Mouse (Mus musculus): Measurements from ENCODE around the gene Hist1h1e. TPM values are rescaled to one million over a fixed set of nuclear protein-coding genes. Genes with fewer than 3 reads are reported as not detected.
"Not testable (repeated sequence)": the region's sequence is repeated elsewhere in the genome, so short reads cannot be mapped to it uniquely, and the experiment has no call there.

Gene Hist1h1e
- polyA plus RNA-seq, 1 experiment from 2014 or later: 12.2 TPM

DNA sequence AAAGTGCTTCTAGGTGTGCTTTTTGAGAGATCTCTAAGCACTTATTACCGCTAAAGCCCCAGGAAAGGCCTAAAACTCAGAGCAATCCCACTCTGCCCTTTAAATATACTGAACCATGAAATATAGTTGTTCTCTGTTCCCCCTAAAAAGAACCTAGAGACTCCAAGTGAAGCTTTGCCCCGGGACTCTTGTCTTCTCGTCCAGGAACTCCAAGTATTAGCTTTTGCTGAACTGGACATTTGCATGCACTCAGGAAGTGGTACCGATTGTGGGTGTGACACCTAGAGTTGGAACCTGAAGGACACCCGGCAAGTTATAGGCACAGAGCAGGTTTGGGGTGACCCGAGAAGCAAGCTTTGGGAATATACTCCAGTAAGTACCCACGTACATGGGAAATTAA is 31.2 kb downstream of the Hist1h1e start:
- Histone ChIP-seq H3K27ac (replicated peaks) (no peak overlapping the region), H3K36me3 (no peaks in the 10 kb centered on the region), H3K4me2 (no peak overlapping the region), H3K4me3 (no peak overlapping the region), H3K9me3 (no peaks in the 10 kb centered on the region), H3K9ac (no peak overlapping the region), H3K27me3 (replicated peaks) (no peaks in the 10 kb centered on the region), H3K4me1 (peaks cover 21% of the 10 kb centered on the region)
- 88% methylated on average over 7 of the region's 7 CpGs for WGBS
- ATAC-seq (ENCODE audit: extremely low read depth, insufficient number of reproducible peaks, low FRiP score, low TSS enrichment): no peak

DNA sequence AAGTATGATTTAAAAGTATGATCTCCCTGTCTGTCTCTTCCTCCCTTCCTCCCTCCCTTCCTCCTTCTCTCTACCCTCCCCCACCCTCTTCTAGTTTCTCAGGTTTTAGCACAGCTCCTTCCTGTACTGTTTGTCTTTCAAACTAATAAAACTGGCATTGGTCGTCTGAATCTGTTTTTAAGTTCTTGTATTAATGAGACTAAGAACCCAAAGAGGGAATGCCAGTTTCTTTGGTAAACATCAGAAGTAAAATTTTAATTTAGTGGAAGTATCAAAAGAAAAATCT is 35.5 kb downstream of the Hist1h1e start:
- peak overlapping the region; percentile 80 for H3K4me2 ChIP-seq
- 5% methylated on average over 1 of the region's 1 CpGs for WGBS
- no peaks in the 10 kb centered on the region for H3K27me3 ChIP-seq (replicated peaks)
- H3K4me1 ChIP-seq: peaks cover 33% of the 10 kb centered on the region
- no peaks in the 10 kb centered on the region for H3K9me3 ChIP-seq
- peak overlapping the region; percentile 52 for H3K4me3 ChIP-seq
- no peak for ATAC-seq (ENCODE audit: extremely low read depth, insufficient number of reproducible peaks, low FRiP score, low TSS enrichment)
- H3K27ac ChIP-seq (replicated peaks): peak overlapping the region; percentile 94
- H3K36me3 ChIP-seq: no peaks in the 10 kb centered on the region
- H3K9ac ChIP-seq: peak overlapping the region; percentile 84

DNA sequence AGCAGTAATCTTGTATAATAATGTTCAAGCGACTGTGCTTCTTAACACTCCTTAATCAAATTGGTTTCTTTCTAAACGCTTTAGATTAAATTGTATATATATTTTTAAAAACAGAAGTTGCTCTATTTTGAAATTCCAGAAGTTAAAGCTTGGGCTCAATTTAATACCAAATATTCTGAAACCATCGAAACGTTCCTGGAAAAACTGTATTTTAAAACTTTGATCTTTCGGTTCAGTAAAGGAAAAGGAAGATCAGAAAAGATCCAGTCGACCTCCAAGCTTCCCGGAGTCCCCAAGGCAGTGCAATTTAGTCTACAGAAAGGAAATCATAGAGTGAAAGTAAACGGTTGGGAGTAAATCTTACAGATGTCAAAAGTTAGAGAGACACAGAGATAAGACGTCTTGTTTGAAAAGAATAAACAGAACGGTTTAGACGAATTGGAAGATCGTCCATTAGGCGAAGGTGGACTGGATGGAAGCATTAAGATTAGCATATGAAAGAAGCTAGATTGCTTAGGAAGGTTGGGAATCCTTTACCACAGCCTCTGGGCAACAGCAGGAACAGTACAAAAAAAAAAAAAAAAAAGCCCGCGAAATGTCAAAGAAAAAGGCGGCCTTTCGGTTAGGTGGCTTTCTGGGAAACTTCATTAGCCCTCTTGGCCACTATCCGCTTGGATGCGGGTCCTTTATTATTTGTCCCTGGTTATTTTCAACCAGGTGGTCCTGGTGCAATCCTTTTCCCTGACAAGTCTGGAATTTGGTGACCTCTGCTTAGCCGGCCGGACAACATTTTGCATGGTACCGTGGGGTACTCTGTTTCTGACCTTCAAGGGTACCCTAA is 36.0 kb downstream of the Hist1h1e start:
- no peak for ATAC-seq (ENCODE audit: extremely low read depth, insufficient number of reproducible peaks, low FRiP score, low TSS enrichment)
- Histone ChIP-seq H3K27me3 (replicated peaks) (no peaks in the 10 kb centered on the region), H3K4me1 (peaks cover 37% of the 10 kb centered on the region), H3K9ac (peak overlapping the region; percentile 84), H3K9me3 (no peaks in the 10 kb centered on the region), H3K4me2 (peak overlapping the region; percentile 80), H3K36me3 (no peaks in the 10 kb centered on the region), H3K27ac (replicated peaks) (peak overlapping the region; percentile 95), H3K4me3 (peak overlapping the region; percentile 52)
- WGBS: 2% methylated on average over 22 of the region's 22 CpGs

GRCm38 (mm10) chr13:23585442-23586098 is 36.8 kb downstream of the Hist1h1e start:
- Histone ChIP-seq H3K4me2 (peak overlapping the region; percentile 80), H3K4me1 (peaks cover 42% of the 10 kb centered on the region), H3K9ac (peak overlapping the region; percentile 90), H3K4me3 (peak overlapping the region; percentile 52), H3K27ac (replicated peaks) (peak overlapping the region; percentile 95)
- 0% methylated on average over 27 of the region's 36 CpGs for WGBS
- H3K27me3 ChIP-seq (replicated peaks); H3K36me3 ChIP-seq; H3K9me3 ChIP-seq: not testable (repeated sequence)
- peak; percentile 79 for ATAC-seq (ENCODE audit: extremely low read depth, insufficient number of reproducible peaks, low FRiP score, low TSS enrichment)

DNA sequence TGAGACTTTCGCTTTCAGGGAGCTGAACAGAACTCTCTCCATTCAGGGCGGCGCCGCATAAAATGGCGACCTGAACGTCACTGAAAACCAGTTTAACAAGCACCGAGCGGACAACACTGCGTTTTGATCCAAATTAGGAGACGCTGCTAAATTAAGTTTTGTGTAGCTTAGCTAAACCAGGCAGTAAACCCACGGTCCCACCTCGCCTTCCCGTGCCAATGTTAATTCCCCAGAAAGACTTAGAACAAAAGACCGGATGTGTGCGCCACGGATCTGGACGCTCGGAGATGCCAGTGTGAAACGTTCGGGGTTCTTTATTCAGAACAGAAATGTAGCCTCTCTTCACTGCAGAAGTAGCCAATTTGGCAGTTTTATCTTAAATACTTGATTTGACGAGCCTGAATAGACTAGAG is 37.3 kb downstream of the Hist1h1e start:
- Histone ChIP-seq H3K27ac (replicated peaks) (peak overlapping the region; percentile 95), H3K4me1 (peaks cover 42% of the 10 kb centered on the region), H3K9me3 (no peaks in the 10 kb centered on the region), H3K4me2 (peak overlapping the region; percentile 80), H3K27me3 (replicated peaks) (no peaks in the 10 kb centered on the region), H3K9ac (peak overlapping the region; percentile 90), H3K36me3 (no peaks in the 10 kb centered on the region), H3K4me3 (peak overlapping the region; percentile 52)
- WGBS: under 1% methylated on average over 21 of the region's 21 CpGs
- no peak for ATAC-seq (ENCODE audit: extremely low read depth, insufficient number of reproducible peaks, low FRiP score, low TSS enrichment)

- H3K27me3 ChIP-seq (replicated peaks): no peaks in the 10 kb centered on the region
- no peak for ATAC-seq (ENCODE audit: extremely low read depth, insufficient number of reproducible peaks, low FRiP score, low TSS enrichment)
- peak overlapping the region; percentile 90 for H3K9ac ChIP-seq
- H3K4me3 ChIP-seq: peak overlapping the region; percentile 52
- H3K4me2 ChIP-seq: peak overlapping the region; percentile 80
- H3K9me3 ChIP-seq: no peaks in the 10 kb centered on the region
- H3K4me1 ChIP-seq: peaks cover 42% of the 10 kb centered on the region
- H3K27ac ChIP-seq (replicated peaks): peak overlapping the region; percentile 95
- H3K36me3 ChIP-seq: no peaks in the 10 kb centered on the region
Measured at GRCm38 (mm10) chr13:23584331-23584730, 38.0 kb downstream of the Hist1h1e start.

DNA sequence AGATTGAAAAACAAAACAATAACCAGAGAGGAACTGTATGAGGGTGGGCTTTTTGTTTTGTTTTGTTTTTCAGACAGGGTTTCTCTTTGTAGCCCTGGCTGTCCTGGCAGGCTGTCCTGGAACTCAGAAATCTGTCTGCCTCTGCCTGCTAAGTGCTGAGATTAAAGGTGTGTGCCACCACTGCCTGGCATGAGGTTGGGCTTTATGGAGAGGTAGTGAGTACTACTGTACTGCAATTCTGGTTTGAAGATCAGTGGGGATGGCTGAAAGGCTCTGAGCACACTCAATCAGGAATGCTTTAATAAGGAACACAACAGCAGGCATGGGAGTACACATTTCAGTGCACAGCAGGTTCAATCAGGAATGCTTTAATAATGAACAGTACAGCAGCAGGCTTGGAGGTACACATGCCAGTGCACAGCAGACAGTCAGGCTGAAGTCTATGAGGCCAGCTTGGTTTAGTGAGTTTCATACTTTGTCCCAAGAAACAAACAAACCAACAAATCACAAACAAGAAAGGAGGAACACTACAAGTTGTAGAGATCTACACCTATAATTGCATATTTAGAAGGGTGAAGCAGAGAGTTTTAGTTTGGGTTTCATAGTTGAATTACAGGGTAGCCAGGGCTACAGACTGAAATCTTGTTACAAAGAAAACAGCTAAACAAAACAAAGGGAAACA is 38.8 kb downstream of the Hist1h1e start:
- no peaks in the 10 kb centered on the region for H3K27me3 ChIP-seq (replicated peaks)
- H3K36me3 ChIP-seq: no peaks in the 10 kb centered on the region
- H3K9ac ChIP-seq: no peak overlapping the region
- H3K9me3 ChIP-seq: no peaks in the 10 kb centered on the region
- H3K27ac ChIP-seq (replicated peaks): peak overlapping the region; percentile 86
- no peak overlapping the region for H3K4me3 ChIP-seq
- peak overlapping the region; percentile 94; the same call in 1 of the 2 replicates for H3K4me2 ChIP-seq
- no peak for ATAC-seq (ENCODE audit: extremely low read depth, insufficient number of reproducible peaks, low FRiP score, low TSS enrichment)
- H3K4me1 ChIP-seq: peaks cover 42% of the 10 kb centered on the region

- Histone ChIP-seq H3K27me3 (replicated peaks) (no peaks in the 10 kb centered on the region), H3K9ac (peak overlapping the region; percentile 89), H3K9me3 (no peaks in the 10 kb centered on the region), H3K27ac (replicated peaks) (peak overlapping the region; percentile 86), H3K36me3 (no peaks in the 10 kb centered on the region), H3K4me1 (peaks cover 42% of the 10 kb centered on the region), H3K4me2 (peak overlapping the region; percentile 94), H3K4me3 (peak overlapping the region; percentile 62)
- ATAC-seq (ENCODE audit: extremely low read depth, insufficient number of reproducible peaks, low FRiP score, low TSS enrichment): no peak
- 15% methylated on average over 6 of the region's 6 CpGs for whole genome bisulfite sequencing
Measured at GRCm38 (mm10) chr13:23582219-23583056, 39.9 kb downstream of the Hist1h1e start.

- no peaks in the 10 kb centered on the region for H3K36me3 ChIP-seq
- peak within 1 kb of the TSS; percentile 89 for H3K9ac ChIP-seq
- no peaks in the 10 kb centered on the region for H3K27me3 ChIP-seq (replicated peaks)
- peaks cover 44% of the 10 kb centered on the region for H3K4me1 ChIP-seq
- H3K27ac ChIP-seq (replicated peaks): peak within 1 kb of the TSS; percentile 86
- H3K9me3 ChIP-seq: no peaks in the 10 kb centered on the region
- peak; percentile 75; the same call in 1 of the 2 replicates for ATAC-seq (ENCODE audit: extremely low read depth, insufficient number of reproducible peaks, low FRiP score, low TSS enrichment)
- H3K4me3 ChIP-seq: peak within 1 kb of the TSS; percentile 62
- peak within 1 kb of the TSS; percentile 94 for H3K4me2 ChIP-seq
- WGBS: under 1% methylated on average over 43 of the region's 43 CpGs
Measured at GRCm38 (mm10) chr13:23581408-23582218, 40.7 kb downstream of the Hist1h1e start, which contains the start of gene Hist1h4d. TSS of gene Hist1h4d (plus strand) at chr13:23581598.

GRCm38 (mm10) chr13:23577835-23578234 is 44.5 kb downstream of the Hist1h1e start:
- Histone ChIP-seq H3K27me3 (replicated peaks) (no peaks in the 10 kb centered on the region), H3K4me3 (no peak overlapping the region), H3K36me3 (no peaks in the 10 kb centered on the region), H3K27ac (replicated peaks) (no peak overlapping the region), H3K9me3 (no peaks in the 10 kb centered on the region), H3K9ac (no peak overlapping the region), H3K4me2 (no peak overlapping the region), H3K4me1 (peaks cover 42% of the 10 kb centered on the region)
- WGBS: 98% methylated on average over 1 of the region's 1 CpGs
- ATAC-seq (ENCODE audit: extremely low read depth, insufficient number of reproducible peaks, low FRiP score, low TSS enrichment): no peak

Data from heart, embryonic 13.5 days (tissue).